Mouse (Mus musculus): ENCODE results near the gene Reg2.

- TF ChIP-seq CTCF (IDR thresholded peaks at IDR 0.05; ENCODE audit: borderline replicate concordance, insufficient read depth, low read length) (no peak), POLR2A (IDR thresholded peaks at IDR 0.05; ENCODE audit: low read depth, low read length) (no peak)
Measured at GRCm38 (mm10) chr6:78447202-78447601, 51.8 kb downstream of the Reg2 start.
